In genomic region chr12:64975558-64975957, GRCm38 (mm10) we compare ENCODE assay signal across 14 mouse cellular contexts. TPM values are rescaled to one million over a fixed set of nuclear protein-coding genes. Genes with fewer than 3 reads are reported as not detected.
DNase-seq lines count a peak whose midpoint lies in the region; ATAC-seq lines count a peak whose summit lies in the region.
"Had no signal": no experiment of that assay in that cellular context is flagged by ENCODE, and none has a peak within 500 bp of the region (broad histone marks: within the 10 kb centered on the region; RNA-seq: fewer than 3 reads in every experiment).

No protein-coding gene starts in this region.

- H3K9me3 ChIP-seq in kidney, embryonic 16.5 days (ENCODE audit: low read length): no peaks in the 10 kb centered on the region
- H3K9me3 ChIP-seq: limb, embryonic 15.5 days; midbrain, embryonic 13.5 days; neural tube, embryonic 15.5 days had no signal

- no peak overlapping the region for H3K9ac ChIP-seq in kidney, embryonic 16.5 days (replicated peaks; ENCODE audit: low read length)
- H3K9ac ChIP-seq: limb, embryonic 15.5 days; midbrain, embryonic 13.5 days; neural tube, embryonic 15.5 days had no signal

- no peak overlapping the region for H3K4me2 ChIP-seq in kidney, embryonic 16.5 days (replicated peaks; ENCODE audit: low read depth, low read length)
- H3K4me2 ChIP-seq: limb, embryonic 15.5 days; midbrain, embryonic 13.5 days; neural tube, embryonic 15.5 days had no signal

- H3K4me1 ChIP-seq in kidney, embryonic 16.5 days (ENCODE audit: insufficient read depth, low read length): peaks cover 16% of the 10 kb centered on the region

- no peak for DNase-seq in kidney, postnatal 25 days
- peak; percentile 54 for DNase-seq in induced T-regulatory cell, adult 2 months (ENCODE audit: low read depth)
- no peak for DNase-seq in cerebellum, postnatal 14 days
- DNase-seq in testis, postnatal 14 days (ENCODE audit: low spot score): no peak
- no peak for DNase-seq in left cerebral cortex, postnatal 36 days (ENCODE audit: low spot score in 2 of 2)
- DNase-seq: cerebellum, postnatal 36 days; right cerebral cortex, postnatal 25 days had no signal

- WGBS in kidney, embryonic 16.5 days: 18% methylated on average over 6 of the region's 6 CpGs

- no peak overlapping the region for H3K27ac ChIP-seq in kidney, embryonic 16.5 days (ENCODE audit: low read length)
- H3K27ac ChIP-seq: limb, embryonic 15.5 days; midbrain, embryonic 13.5 days; neural tube, embryonic 15.5 days had no signal

- intact Hi-C loops in left cerebral cortex, postnatal 36 days (cut with DNase I): no loop called here

- H3K36me3 ChIP-seq in kidney, embryonic 16.5 days (ENCODE audit: insufficient read depth, low read length): peaks cover 20% of the 10 kb centered on the region; the same call in 1 of the 2 replicates

- H3K4me3 ChIP-seq in kidney, embryonic 16.5 days (ENCODE audit: low read length): no peak overlapping the region
- H3K4me3 ChIP-seq: limb, embryonic 15.5 days; midbrain, embryonic 13.5 days; neural tube, embryonic 15.5 days had no signal

- H3K27me3 ChIP-seq in kidney, embryonic 16.5 days (ENCODE audit: insufficient read depth, low read length): no peaks in the 10 kb centered on the region
- H3K27me3 ChIP-seq: limb, embryonic 15.5 days; midbrain, embryonic 13.5 days; neural tube, embryonic 15.5 days had no signal

- ATAC-seq in kidney, embryonic 16.5 days (ENCODE audit: low FRiP score, low TSS enrichment): 0 out of 2 replicates have a peak, but pooled peaks have one; percentile 63
- peak; percentile 71 for ATAC-seq in CD4-positive, CD25-positive, alpha-beta regulatory T cell, adult 4 months
- ATAC-seq in monocyte, adult 5-6 weeks (replicated peaks; ENCODE audit: insufficient number of reproducible peaks, low FRiP score, low TSS enrichment, poor library complexity, severe bottlenecking): 0 out of 2 replicates have a peak, but pooled peaks have one; percentile 40
- ATAC-seq: hindbrain, embryonic 16.5 days; midbrain, embryonic 13.5 days had no signal

RNA-seq across cellular contexts. Expression of gene Togaram1, which starts 10.0 kb away (rescaled TPM):
- 28.7 and 32.0 TPM in 2 replicates for polyA plus RNA-seq in kidney, embryonic 16.5 days (2015; fragmentation: Nextera tagmentation; extraction: Ambion mirVana)
- 10 to 100 TPM; 21.0 to 23.1 TPM for polyA plus RNA-seq in CD4-positive, CD25-positive, alpha-beta regulatory T cell, adult 4 months (2017; shearing (Covaris generic))
- 36.6 to 52.1 TPM (median 47.3 TPM) in 3 replicates for total RNA-seq in monocyte, adult 5-6 weeks (2017)
- 10 to 100 TPM; 48.8 to 56.1 TPM for total RNA-seq in left cerebral cortex, postnatal 36 days (2021)

RNA-seq across cellular contexts. Expression of gene Klhl28, which starts 10.2 kb away (rescaled TPM):
- 9.0 and 10.4 TPM in 2 replicates for polyA plus RNA-seq in kidney, embryonic 16.5 days (2015; fragmentation: Nextera tagmentation; extraction: Ambion mirVana)
- 10 to 100 TPM; 27.5 to 31.9 TPM for polyA plus RNA-seq in CD4-positive, CD25-positive, alpha-beta regulatory T cell, adult 4 months (2017; shearing (Covaris generic))
- total RNA-seq in monocyte, adult 5-6 weeks (2017): 15.7 to 31.6 TPM (median 22.7 TPM) in 3 replicates
- 10 to 100 TPM; 21.1 to 23.0 TPM for total RNA-seq in left cerebral cortex, postnatal 36 days (2021)

RNA-seq across cellular contexts. Expression of gene Gm527, which starts 57.9 kb away (rescaled TPM):
- polyA plus RNA-seq in kidney, embryonic 16.5 days (2015; fragmentation: Nextera tagmentation; extraction: Ambion mirVana): 0.60 and 2.4 TPM in 2 replicates
- under 1 TPM; 0.66 to 0.92 TPM for polyA plus RNA-seq in CD4-positive, CD25-positive, alpha-beta regulatory T cell, adult 4 months (2017; shearing (Covaris generic))
- 14.7 to 22.9 TPM (median 20.9 TPM) in 3 replicates for total RNA-seq in monocyte, adult 5-6 weeks (2017)
- 10 to 100 TPM; 13.7 to 16.5 TPM for total RNA-seq in left cerebral cortex, postnatal 36 days (2021)
